Mouse (Mus musculus) forebrain, postnatal 0 days (tissue): Measurements from ENCODE around the gene Maz. TPM values are rescaled to one million over a fixed set of nuclear protein-coding genes. Genes with fewer than 3 reads are reported as not detected.
A peak's percentile ranks its signal among the peaks of the same experiment; 100 is the strongest.

Source experiments
- ATAC-seq: fragments of 200-750 bp; cut with Nextera tagmentation; 2 replicates; pipeline ENCODE4 v1.8.0; 2017; ENCODE audit warnings: mild to moderate bottlenecking, moderate library complexity
- DNase-seq: peaks from one replicate; pipeline ENCODE4 v3.0.0-alpha.2; 2015
- H3K27ac ChIP-seq: fragments of 300-500 bp; sonication (generic); 2 replicates; pipeline ENCODE4 v1.5.1; 2014; ENCODE audit warnings: low read depth, mild to moderate bottlenecking, antibody characterized with exemption, low read length, moderate library complexity, mixed read lengths
- H3K27me3 ChIP-seq: fragments of 300-500 bp; sonication (generic); 2 replicates; pipeline ENCODE4 v1.6.1; 2014; ENCODE audit warnings: mild to moderate bottlenecking, low read length, mixed read lengths; ENCODE audit not compliant: insufficient read depth
- H3K36me3 ChIP-seq: fragments of 300-500 bp; sonication (generic); 2 replicates; pipeline ENCODE4 v1.6.1; 2014; ENCODE audit warnings: mild to moderate bottlenecking, moderate library complexity; ENCODE audit not compliant: insufficient read depth
- H3K4me1 ChIP-seq: fragments of 300-500 bp; sonication (generic); 2 replicates; pipeline ENCODE4 v1.6.1; 2014; ENCODE audit warnings: antibody characterized with exemption; ENCODE audit not compliant: insufficient read depth
- H3K4me2 ChIP-seq: fragments of 300-500 bp; sonication (generic); 2 replicates; pipeline ENCODE4 v1.6.1; 2014; ENCODE audit warnings: low read depth, mild to moderate bottlenecking, moderate library complexity
- H3K4me3 ChIP-seq: fragments of 300-500 bp; sonication (generic); 2 replicates; pipeline ENCODE4 v1.5.1; 2014; ENCODE audit warnings: low read depth, low read length, mixed read lengths
- H3K9ac ChIP-seq: fragments of 300-500 bp; sonication (generic); 2 replicates; pipeline ENCODE4 v1.6.1; 2014; ENCODE audit warnings: mild to moderate bottlenecking
- H3K9me3 ChIP-seq: fragments of 300-500 bp; sonication (generic); 2 replicates; pipeline ENCODE4 v1.6.1; 2016; ENCODE audit warnings: low read length
- CTCF ChIP-seq: sonication (generic); IDR thresholded peaks from 2 replicates; pipeline ENCODE4 v1.5.1; 2016; ENCODE audit warnings: antibody characterized with exemption, control low read depth, low read depth
- WGBS: fragments of 180-500 bp; shearing (Covaris S2); extraction: QIAGEN DNeasy Blood & Tissue Kit; methylation state at CpG from one replicate; pipeline ENCODE4 v1.1.7; 2014; 5-methylcytosine and 5-hydroxymethylcytosine counted together
- polyA plus RNA-seq: library from polyadenylated mRNA; unstranded; fragments of >200 nt; fragmentation: Nextera tagmentation; extraction: Ambion mirVana; gene quantifications from 2 replicates; pipeline ENCODE4 v1.2.1, GENCODE M21; 2015
- total RNA-seq: library from RNA; depleted of rRNA; stranded (reverse); fragments of >200 nt; gene quantifications from 2 replicates; pipeline ENCODE4 v1.2.3, GENCODE M21; 2014

The Maz gene
- total and polyA plus RNA-seq, 2 experiments from 2014 or later = 73.9 to 200 TPM

- H3K9me3 ChIP-seq = no peaks in the 10 kb centered on the region
- H3K27me3 ChIP-seq = no peaks in the 10 kb centered on the region
- H3K27ac ChIP-seq = no peak overlapping the region
- no peaks in the 10 kb centered on the region for H3K36me3 ChIP-seq
- H3K4me1 ChIP-seq = no peaks in the 10 kb centered on the region
- H3K9ac ChIP-seq = no peak overlapping the region
- ATAC-seq = no peak
- H3K4me2 ChIP-seq = no peak overlapping the region
- DNase-seq = no peak
- 80% methylated on average over 4 of the region's 4 CpGs for WGBS
- no peak for TF ChIP-seq CTCF
- H3K4me3 ChIP-seq = no peak overlapping the region
Measured at GRCm38 (mm10) chr7:126996449-126996848, 30.4 kb downstream of the Maz start.

GRCm38 (mm10) chr7:126988816-126989215, 38.0 kb downstream of the Maz start:
- 0 out of 2 replicates have a peak, but pooled peaks cover 4% of the 10 kb centered on the region for H3K4me1 ChIP-seq
- no peak overlapping the region for H3K4me3 ChIP-seq
- TF ChIP-seq CTCF = no peak
- H3K27ac ChIP-seq = no peak overlapping the region
- ATAC-seq (no peak), DNase-seq (no peak)
- no peak overlapping the region for H3K9ac ChIP-seq
- WGBS = 75% methylated on average over 8 of the region's 8 CpGs
- H3K27me3 ChIP-seq = no peaks in the 10 kb centered on the region
- no peaks in the 10 kb centered on the region for H3K36me3 ChIP-seq
- no peak overlapping the region for H3K4me2 ChIP-seq
- H3K9me3 ChIP-seq = no peaks in the 10 kb centered on the region

GRCm38 (mm10) chr7:126986319-126986718, 40.5 kb downstream of the Maz start:
- Histone ChIP-seq H3K4me3 (no peak overlapping the region), H3K4me1 (0 out of 2 replicates have a peak, but pooled peaks cover 4% of the 10 kb centered on the region), H3K27me3 (no peaks in the 10 kb centered on the region), H3K9ac (no peak overlapping the region), H3K4me2 (no peak overlapping the region), H3K36me3 (peaks cover 8% of the 10 kb centered on the region), H3K9me3 (no peaks in the 10 kb centered on the region), H3K27ac (no peak overlapping the region)
- peak; percentile 64 for ATAC-seq
- WGBS = 43% methylated on average over 9 of the region's 9 CpGs
- peak; percentile 56 for DNase-seq
- peak; percentile 62 for TF ChIP-seq CTCF

- no peak for DNase-seq
- H3K27ac ChIP-seq = no peak overlapping the region
- H3K9ac ChIP-seq = no peak overlapping the region
- H3K4me2 ChIP-seq = no peak overlapping the region
- no peaks in the 10 kb centered on the region for H3K9me3 ChIP-seq
- 0 out of 2 replicates have a peak, but pooled peaks cover 4% of the 10 kb centered on the region for H3K4me1 ChIP-seq
- H3K4me3 ChIP-seq = no peak overlapping the region
- WGBS = 58% methylated on average over 10 of the region's 10 CpGs
- ATAC-seq = no peak
- H3K36me3 ChIP-seq = peaks cover 17% of the 10 kb centered on the region
- no peaks in the 10 kb centered on the region for H3K27me3 ChIP-seq
- TF ChIP-seq CTCF = no peak
Measured at GRCm38 (mm10) chr7:126984667-126985444, 42.0 kb downstream of the Maz start.

GRCm38 (mm10) chr7:126983113-126983512, 43.7 kb downstream of the Maz start:
- Histone ChIP-seq H3K9me3 (no peaks in the 10 kb centered on the region), H3K9ac (no peak overlapping the region), H3K27me3 (no peaks in the 10 kb centered on the region), H3K4me3 (no peak overlapping the region), H3K4me2 (no peak overlapping the region), H3K27ac (no peak overlapping the region), H3K36me3 (peaks cover 34% of the 10 kb centered on the region), H3K4me1 (0 out of 2 replicates have a peak, but pooled peaks cover 4% of the 10 kb centered on the region)
- DNase-seq = no peak
- 76% methylated on average over 7 of the region's 7 CpGs for WGBS
- no peak for ATAC-seq
- TF ChIP-seq CTCF = no peak

- no peak for ATAC-seq
- WGBS = 96% methylated on average over 4 of the region's 4 CpGs
Measured at GRCm38 (mm10) chr7:126982054-126982453, 44.8 kb downstream of the Maz start.

GRCm38 (mm10) chr7:126981601-126982000, 45.2 kb downstream of the Maz start:
- DNase-seq (no peak), ATAC-seq (no peak)
- Histone ChIP-seq H3K36me3 (peaks cover 36% of the 10 kb centered on the region), H3K27ac (no peak overlapping the region), H3K9me3 (no peaks in the 10 kb centered on the region), H3K4me3 (no peak overlapping the region), H3K4me2 (no peak overlapping the region), H3K9ac (no peak overlapping the region), H3K4me1 (0 out of 2 replicates have a peak, but pooled peaks cover 7% of the 10 kb centered on the region), H3K27me3 (no peaks in the 10 kb centered on the region)
- TF ChIP-seq CTCF = no peak
- 93% methylated on average over 2 of the region's 2 CpGs for WGBS

More at GRCm38 (mm10) chr7:126982054-126982453, 44.8 kb downstream of the Maz start:
- 0 out of 2 replicates have a peak, but pooled peaks cover 7% of the 10 kb centered on the region for H3K4me1 ChIP-seq
- no peak for TF ChIP-seq CTCF
- H3K27ac ChIP-seq = no peak overlapping the region
- no peak overlapping the region for H3K9ac ChIP-seq
- peaks cover 36% of the 10 kb centered on the region for H3K36me3 ChIP-seq
- H3K27me3 ChIP-seq = no peaks in the 10 kb centered on the region
- no peak overlapping the region for H3K4me3 ChIP-seq
- no peak for DNase-seq
- no peaks in the 10 kb centered on the region for H3K9me3 ChIP-seq
- no peak overlapping the region for H3K4me2 ChIP-seq
